Mouse (Mus musculus): ENCODE results near the gene Cyb5r4.
"Not testable (repeated sequence)": the region's sequence is repeated elsewhere in the genome, so short reads cannot be mapped to it uniquely, and the experiment has no call there.

Gene Cyb5r4

GRCm38 (mm10) chr9:87021778-87022523, at the start of gene Cyb5r4:
TSS of gene Cyb5r4 (plus strand) at chr9:87022014.
- DNase-seq, result peak; percentile 94 to 96

- DNase-seq, result not testable (repeated sequence)
These were observed 49.3 kb upstream of the Cyb5r4 start for GRCm38 (mm10) chr9:86972471-86972870.

DNA sequence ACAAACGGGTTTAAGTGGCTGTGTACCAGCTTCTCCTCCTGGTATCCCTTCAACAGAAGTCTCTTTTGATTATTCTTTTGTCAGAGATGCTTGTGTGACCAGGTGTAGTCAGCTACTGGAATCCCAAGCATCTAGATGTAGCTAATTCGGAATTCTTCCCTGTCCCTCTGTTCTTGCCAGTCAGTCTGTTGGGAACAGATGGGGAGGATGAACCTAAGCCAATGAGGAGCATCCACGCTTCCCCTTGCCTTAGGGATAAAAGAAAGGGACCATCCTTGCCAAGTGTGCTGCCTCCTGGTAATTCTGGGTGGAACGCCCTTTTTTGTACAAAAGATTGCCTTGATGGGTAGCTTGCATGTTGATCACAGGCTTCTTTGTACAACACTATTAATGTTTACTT, 48.3 kb upstream of the Cyb5r4 start:
- DNase-seq, result no peak

DNA sequence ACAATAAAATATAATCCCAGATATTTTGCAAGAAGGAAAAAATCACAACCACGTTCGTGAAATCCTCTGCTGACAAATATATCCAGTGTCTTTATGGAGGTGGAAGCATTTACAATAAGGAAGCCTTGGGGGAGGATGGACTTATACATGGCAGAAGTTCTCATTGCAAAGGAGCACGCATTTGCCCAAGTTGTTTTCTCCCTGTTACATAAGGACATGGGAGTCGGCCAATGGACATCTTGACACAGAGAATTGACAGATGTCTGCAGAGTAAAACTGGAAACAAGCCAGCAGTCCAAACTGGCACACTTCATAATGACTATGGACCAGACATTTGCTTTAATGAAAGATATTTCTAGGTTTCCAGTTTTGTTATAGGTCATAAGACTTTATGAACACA, 44.9 kb upstream of the Cyb5r4 start:
- DNase-seq, result no peak

GRCm38 (mm10) chr9:86978257-86978907, 43.4 kb upstream of the Cyb5r4 start:
- DNase-seq, result no peak

- no peak for DNase-seq
These were observed 41.8 kb upstream of the Cyb5r4 start for GRCm38 (mm10) chr9:86980048-86980447.

- no peak for DNase-seq
These were observed 40.9 kb upstream of the Cyb5r4 start for GRCm38 (mm10) chr9:86980942-86981341.

DNA sequence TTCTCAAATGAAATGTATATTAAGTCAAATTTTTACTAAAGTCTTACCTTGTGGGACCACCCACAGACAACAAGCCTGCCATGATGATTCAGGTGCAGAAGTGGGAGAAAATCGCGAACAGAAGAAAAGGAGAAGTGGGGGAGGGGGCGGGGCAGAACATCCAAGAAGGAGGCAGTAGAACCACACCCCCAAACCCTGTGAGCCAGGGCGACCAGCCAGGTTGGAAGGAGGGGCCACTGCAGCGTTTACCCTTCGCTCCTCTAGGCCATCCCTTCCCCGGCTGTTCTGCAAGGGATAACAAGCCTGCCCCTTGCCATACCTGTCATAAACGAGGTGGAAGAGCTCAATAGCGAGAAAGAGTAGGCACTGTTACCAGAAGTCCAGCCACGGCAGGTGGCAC, 40.3 kb upstream of the Cyb5r4 start:
- no peak for DNase-seq

GRCm38 (mm10) chr9:86984583-86984982, 37.2 kb upstream of the Cyb5r4 start:
- DNase-seq, result no peak

- no peak for DNase-seq
These were observed 36.7 kb upstream of the Cyb5r4 start for GRCm38 (mm10) chr9:86985105-86985504.

- no peak for DNase-seq
These were observed 35.0 kb upstream of the Cyb5r4 start for GRCm38 (mm10) chr9:86986703-86987296.

- no peak for DNase-seq
These were observed 32.0 kb upstream of the Cyb5r4 start for GRCm38 (mm10) chr9:86989822-86990221.

DNA sequence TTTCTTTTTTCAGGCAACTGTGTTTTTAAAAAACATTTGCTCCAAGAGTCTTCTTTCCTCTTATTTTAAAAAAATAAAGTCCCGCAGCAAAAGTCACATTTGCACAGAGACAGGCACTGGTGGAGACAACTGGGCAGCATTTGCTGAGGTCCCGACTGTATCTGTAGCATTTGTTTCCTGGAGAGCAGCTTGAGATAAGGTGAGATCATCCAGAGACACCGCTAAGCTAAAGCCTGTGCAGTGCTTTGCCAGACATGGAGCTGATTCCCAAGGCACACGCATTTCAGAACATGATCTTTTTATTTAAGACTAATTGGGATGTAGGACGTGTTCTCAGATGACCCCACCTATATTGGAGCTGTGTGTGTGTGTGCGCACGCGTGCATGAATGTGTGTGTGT, 30.1 kb upstream of the Cyb5r4 start:
- DNase-seq, result no peak

DNA sequence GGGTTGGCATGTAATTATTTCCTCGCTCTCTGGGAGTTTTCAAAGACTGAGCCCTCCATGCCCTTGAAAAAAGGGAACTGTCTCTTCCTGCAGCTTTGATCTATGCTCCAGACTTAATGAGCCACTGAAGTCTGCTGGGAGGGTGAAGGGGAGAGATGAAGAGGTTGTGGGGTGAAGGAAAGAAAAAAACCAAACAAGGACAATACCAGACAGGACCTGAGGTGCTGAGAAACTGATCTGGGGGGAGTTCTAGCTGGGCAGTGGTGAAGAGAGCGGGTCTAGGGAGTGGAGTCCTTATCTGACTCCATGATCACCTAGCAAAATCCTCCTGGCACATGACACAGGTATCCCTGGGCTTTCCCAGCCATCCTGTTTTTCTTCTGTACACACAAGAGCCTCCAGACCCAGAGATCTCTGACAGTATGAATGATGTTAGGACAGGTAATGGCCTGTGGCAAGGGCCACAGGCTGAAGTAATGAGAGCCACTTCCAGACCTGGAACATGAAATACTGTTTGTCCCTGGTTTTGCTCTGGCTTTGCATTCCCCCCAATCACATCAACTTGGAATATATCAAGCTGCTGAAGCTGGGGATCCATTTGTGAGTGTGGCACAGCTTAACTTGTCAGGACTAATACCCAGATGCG, 24.6 kb upstream of the Cyb5r4 start:
- no peak for DNase-seq

- no peak for DNase-seq
These were observed 21.7 kb upstream of the Cyb5r4 start for GRCm38 (mm10) chr9:86999956-87000582.

- DNase-seq, result no peak
These were observed 16.9 kb upstream of the Cyb5r4 start for GRCm38 (mm10) chr9:87004701-87005434.

GRCm38 (mm10) chr9:87005435-87005779, 16.4 kb upstream of the Cyb5r4 start:
- no peak for DNase-seq

GRCm38 (mm10) chr9:87008507-87008906, 13.3 kb upstream of the Cyb5r4 start:
- DNase-seq, result no peak

- DNase-seq, result no peak
These were observed 12.9 kb upstream of the Cyb5r4 start for GRCm38 (mm10) chr9:87008919-87009318.

DNA sequence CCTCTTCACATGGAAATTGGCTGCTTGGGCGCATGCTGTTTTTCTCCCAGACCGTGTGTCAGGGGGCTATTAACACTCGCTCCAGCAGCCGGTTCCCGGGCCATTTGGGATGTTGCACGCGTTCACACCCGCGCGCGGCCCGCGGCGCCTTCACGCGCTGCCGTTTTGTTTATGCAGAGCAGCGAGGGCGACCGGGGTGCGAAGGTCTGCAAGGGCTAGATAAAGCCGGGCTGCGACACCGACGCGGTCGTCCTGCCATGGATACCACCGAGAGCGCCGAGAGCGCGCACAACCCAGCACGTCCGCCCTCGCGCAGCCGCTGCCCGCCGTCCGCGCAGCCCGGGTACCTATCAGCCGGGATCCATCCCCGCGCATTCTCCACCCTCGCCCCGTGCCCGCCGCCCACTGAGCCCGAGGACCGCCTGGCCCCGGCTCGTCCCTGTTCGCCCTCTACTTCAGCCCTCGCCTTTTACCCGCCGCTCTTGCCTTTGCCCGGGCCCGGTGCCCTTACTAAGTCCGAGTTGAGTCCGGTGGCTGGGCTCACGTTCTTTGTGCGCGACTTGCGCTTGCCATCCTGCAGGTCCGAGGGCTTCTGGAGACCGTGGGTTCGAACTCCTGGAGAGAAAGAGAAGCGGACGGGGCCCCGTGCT, 6.4 kb upstream of the Cyb5r4 start, which contains the start of gene Ripply2:
TSS of gene Ripply2 (plus strand) at position 250 of the 650 bp plus-strand sequence.
- no peak for DNase-seq

DNA sequence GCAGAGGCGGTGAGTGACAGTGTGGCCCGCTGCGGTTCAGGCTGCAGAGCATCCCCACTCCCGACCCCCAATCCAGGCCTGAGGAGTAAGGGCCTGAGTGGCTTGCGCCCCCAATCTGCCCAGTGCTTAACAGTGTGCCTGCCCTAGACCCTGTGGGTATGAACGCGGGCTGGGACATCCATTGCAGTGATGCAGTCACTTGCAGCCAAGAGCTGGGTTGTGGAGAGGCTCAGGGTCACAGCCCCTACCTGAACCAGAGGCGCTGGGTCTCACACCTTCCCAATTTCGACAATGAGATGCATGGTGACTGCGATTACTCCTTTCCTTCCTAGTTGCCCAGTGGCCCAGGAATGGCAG, 5.9 kb upstream of the Cyb5r4 start:
- no peak for DNase-seq

GRCm38 (mm10) chr9:87025764-87026163, 4.0 kb downstream of the Cyb5r4 start:
- no peak for DNase-seq

Data from lung, adult 18-20 months (tissue).